Mouse (Mus musculus) CD4-positive, CD25-positive, alpha-beta regulatory T cell, adult 2 months (primary cell): ENCODE measurements around the gene Cnih4.

Experiments
- DNase-seq: peaks from one replicate; pipeline ENCODE4 v3.0.0-alpha.2; 2012; ENCODE audit warnings: low read depth, low spot score

Cnih4 gene

DNA sequence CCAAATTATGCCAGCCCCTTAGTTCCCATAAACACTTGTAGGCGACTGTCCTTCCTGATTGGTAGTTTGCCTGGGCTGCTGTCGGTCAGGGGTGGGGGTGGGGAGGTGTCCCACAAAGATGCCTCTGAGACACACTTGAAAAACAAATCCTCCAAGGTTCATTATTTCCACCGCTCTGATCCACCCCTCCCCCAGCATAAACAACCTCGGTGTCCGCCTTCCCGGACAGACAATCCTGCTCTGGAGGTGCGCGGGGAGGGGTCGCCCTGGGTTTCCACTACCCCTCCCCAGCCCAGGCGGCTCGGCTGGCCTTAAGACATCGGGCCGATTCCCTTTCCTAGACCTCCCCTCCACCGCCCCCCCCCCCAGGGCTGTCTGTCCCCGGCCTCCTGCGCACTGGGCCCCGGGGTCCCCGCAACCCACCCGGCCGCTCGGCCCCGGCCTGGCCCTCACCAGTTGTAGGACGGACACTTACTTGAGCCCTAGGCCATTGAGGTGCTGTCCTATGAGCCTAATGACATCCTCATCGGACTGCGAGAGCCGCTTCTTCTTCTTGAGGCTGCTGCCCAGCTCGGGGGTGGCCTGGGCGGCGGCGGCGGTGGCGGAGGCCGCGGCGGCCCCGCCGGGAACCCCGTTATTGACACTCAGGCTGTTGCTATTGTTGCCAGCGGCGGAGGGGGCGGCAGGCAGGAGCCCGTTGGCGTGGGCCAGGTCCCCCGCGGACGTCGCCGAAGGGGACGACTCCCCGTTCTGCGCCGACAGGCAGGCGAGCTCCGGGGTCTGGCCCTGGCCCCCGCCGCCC, 66.3 kb downstream of the Cnih4 start:
- DNase-seq, result peak; percentile 55

DNA sequence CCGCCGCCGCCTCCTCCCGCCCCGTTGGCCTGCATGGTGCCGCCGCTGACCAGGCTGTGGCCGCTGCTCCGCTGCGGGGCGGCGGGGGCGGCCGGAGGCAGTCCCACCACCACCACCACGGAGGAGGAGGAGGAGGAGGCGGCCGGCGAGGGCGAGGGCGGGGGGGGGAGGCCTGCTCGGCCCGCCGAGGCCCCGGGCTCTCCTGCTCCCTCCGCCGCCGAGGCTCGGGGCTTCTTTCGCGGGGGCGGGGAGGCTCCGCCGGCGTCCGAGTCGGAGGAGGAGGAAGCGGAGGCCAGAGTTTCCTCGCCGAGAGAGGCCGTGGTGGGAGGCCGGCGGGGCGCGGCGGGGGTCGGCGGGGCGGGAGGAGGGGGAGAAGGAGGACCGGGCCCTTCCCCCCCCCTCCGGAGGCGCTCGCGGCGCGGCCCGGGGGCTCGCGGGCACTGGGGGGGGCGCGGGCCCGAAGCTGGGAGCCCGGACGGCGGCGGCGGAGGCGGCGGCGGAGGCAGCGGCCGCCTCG, 67.0 kb downstream of the Cnih4 start:
- peak; percentile 59 for DNase-seq

DNA sequence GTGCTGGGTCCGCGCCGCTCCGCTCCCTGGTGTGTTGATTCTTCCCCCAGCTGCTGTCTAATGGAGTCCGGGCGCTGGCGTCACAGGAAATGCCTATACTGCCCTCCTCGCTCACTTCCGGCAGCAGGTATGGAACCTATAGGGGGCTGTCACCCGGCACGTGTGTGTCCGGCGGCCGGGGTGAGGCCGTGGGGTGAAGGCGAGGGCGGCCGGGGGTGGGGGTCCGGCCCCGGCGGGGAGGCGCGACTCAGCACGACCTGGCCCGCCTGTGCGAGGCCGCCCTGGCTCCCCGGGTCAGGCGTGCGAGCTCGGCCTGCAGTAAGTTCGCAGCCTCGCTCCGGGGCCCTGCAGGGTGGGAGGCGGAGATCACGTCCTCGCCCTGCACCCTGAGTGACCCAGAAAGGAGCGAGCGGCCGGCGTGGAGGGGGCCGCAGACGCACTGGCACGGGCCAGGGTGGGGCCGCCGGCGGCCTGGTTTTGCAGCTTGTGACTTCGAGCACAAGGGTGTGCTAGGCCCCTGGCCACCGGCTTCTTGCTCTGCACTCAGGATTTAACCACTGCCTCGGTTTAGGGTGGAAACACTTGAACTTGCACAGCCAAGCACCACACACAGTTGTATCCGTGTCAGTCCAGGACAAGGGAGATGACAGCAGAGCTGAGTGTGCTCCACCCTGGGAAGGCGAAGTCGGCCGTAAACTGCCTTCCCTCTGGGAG, 67.6 kb downstream of the Cnih4 start, which contains the start of gene Wdr26:
TSS of gene Wdr26 (minus strand) at position 82 of the 714 bp plus-strand sequence.
- peak; percentile 89 for DNase-seq

DNA sequence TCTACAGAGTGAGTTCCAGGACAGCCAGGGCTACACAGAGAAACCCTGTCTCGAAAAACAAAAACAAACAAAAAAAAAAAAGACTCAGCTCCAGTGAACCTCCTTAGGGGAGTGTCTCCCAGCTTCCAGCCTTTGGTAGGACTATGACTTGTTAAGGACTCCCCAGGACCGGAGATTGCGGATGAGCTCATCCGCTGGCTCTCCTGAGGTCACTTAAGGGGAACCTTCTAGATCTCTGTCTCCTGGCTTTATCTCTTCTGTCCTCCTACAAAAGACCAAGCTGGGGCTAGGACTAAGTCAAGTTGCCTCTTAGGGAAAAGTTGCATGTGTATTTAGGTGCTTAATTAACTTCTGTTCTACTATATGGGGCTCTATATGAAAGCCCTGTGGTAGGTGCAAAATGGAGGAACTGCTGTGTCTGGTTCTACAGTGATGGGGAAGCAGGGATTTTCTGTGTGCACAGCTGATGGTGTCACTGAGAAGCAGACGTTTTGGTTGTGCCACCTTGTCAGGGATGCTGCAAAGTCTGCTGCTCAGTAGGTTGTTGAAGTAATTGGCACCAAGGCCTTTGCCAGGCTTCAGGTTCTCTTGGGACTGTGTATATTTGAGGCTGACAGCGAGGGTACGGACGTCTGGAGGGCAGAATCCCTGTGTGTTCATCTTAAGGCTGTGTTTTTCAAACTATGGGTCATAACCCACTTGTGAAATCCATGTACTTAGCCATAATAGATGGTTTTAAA, 70.0 kb downstream of the Cnih4 start:
- DNase-seq, result no peak

DNA sequence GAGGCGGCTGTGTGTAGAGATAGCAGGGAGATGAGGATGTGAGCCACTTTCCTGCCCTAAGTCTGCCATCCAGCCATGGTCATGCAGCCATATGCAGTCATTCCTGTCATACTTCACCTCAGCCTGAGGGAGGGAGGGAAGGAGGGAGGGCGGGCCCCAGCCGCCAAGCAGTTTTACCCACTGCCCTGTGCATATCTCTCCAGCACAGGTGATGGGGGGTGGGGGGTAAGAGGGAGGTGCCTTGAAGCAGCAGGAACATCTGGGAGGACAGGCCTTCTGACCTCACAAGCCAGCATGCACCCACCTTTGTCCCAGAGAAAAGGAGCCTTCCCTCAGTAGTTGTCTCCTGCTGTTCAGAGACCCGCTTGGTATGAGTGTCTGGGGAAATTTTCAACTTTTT, 71.8 kb downstream of the Cnih4 start:
- DNase-seq, result no peak
